ENCODE assay signal across 10 mouse cellular contexts in the genomic region with DNA sequence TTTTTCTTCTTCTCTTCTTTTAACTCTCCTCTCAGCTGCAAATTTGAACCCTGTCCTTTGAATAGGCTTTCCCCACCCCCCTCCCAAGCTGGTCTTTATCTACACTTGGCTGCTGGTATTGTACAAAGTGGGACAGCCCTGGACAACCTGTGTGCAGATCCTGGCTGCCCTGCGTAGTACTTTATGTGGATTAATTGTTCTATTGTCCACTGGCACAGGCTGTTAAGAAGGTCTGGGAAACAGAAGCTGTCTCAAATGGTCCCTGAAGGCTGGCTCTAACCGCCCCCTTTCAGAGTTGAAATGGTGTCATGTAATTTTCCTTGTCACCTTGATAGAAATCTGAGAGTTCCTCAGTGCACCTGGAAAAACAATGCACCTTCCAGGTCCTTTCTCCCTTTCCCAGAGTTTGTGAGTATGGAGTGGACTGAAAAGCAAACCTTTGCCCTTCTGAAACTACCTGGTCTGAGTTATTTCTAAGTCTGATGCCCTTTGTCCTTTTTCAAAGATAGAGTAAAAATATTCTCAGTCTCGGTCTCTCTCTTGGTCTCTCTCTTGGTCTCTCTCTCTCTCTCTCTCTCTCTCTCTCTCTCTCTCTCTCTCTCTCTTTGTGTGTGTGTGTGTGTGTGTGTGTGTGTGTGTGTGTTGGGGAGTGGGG.
"Had no signal": no experiment of that assay in that cellular context is flagged by ENCODE, and none has a peak within 500 bp of the region (broad histone marks: within the 10 kb centered on the region; RNA-seq: fewer than 3 reads in every experiment).

No protein-coding gene starts in this region.

- H3K4me1 ChIP-seq: limb, embryonic 15.5 days; liver, embryonic 12.5 days; lung, embryonic 15.5 days; midbrain, embryonic 13.5 days had no signal

- H3K9ac ChIP-seq: limb, embryonic 15.5 days; liver, embryonic 12.5 days; lung, embryonic 15.5 days; midbrain, embryonic 13.5 days had no signal

- H3K27ac ChIP-seq: limb, embryonic 15.5 days; liver, embryonic 12.5 days; lung, embryonic 15.5 days; midbrain, embryonic 13.5 days; stomach, postnatal 0 days had no signal

- ATAC-seq: liver, embryonic 12.5 days; midbrain, embryonic 13.5 days had no signal

- H3K27me3 ChIP-seq: limb, embryonic 15.5 days; liver, embryonic 12.5 days; lung, embryonic 15.5 days; midbrain, embryonic 13.5 days had no signal

- DNase-seq: kidney, adult 9 months; kidney, postnatal 25 days; layer of hippocampus, adult 9-11 months; layer of hippocampus, postnatal 36 days; thymus, postnatal 14 days had no signal

- H3K4me2 ChIP-seq: limb, embryonic 15.5 days; liver, embryonic 12.5 days; lung, embryonic 15.5 days; midbrain, embryonic 13.5 days had no signal

- H3K36me3 ChIP-seq: limb, embryonic 15.5 days; liver, embryonic 12.5 days; lung, embryonic 15.5 days; midbrain, embryonic 13.5 days had no signal

- H3K9me3 ChIP-seq: limb, embryonic 15.5 days; liver, embryonic 12.5 days; lung, embryonic 15.5 days; midbrain, embryonic 13.5 days had no signal

- H3K4me3 ChIP-seq: limb, embryonic 15.5 days; liver, embryonic 12.5 days; lung, embryonic 15.5 days; midbrain, embryonic 13.5 days had no signal
